ENCODE assay signal across 10 mouse cellular contexts in the genomic region with DNA sequence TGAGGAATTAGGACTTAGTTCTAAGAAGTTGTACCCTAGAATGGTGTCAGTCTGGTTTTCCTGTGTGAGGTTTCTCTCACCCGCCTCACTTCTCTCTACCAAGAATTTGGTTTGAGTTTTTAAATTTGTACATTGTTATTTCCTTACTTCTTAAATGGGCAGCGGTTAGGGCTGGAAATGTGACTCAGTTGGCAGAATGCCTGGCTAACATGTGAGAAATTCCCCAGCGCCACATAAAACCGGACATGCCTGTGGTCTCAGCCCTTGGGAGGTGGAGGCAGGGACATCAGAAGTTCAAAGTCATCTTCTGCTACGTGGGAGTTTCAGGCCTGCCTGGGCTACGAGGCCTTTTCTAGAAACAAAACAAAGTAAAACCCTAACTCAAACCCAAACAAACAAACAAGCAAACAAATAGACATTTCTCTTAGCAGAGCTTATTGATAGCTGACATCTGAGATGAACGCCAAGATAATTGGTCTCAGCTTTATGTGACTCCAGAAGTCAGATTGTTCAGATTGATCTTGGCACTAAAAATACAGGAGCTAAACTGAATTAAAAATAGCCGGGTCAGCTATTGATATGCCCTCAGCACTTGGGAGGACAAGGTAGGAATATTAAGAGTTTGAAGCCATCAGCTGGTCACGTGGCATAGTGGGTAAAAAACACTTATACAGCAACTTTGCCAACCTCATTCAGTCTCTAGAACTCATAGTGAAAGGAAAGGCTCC. TPM values are rescaled to one million over a fixed set of nuclear protein-coding genes. Genes with fewer than 3 reads are reported as not detected.
DNase-seq lines count a peak whose midpoint lies in the region; ATAC-seq and TF ChIP-seq lines count a peak whose summit lies in the region.
"Had no signal": no experiment of that assay in that cellular context is flagged by ENCODE, and none has a peak within 500 bp of the region (broad histone marks: within the 10 kb centered on the region; RNA-seq: fewer than 3 reads in every experiment).

No protein-coding gene starts in this region.

- no peak overlapping the region for H3K4me2 ChIP-seq in hindbrain, postnatal 0 days (ENCODE audit: low read depth, low read length)
- no peak overlapping the region for H3K4me2 ChIP-seq in hindbrain, embryonic 13.5 days

- H3K27me3 ChIP-seq in liver, adult 2 months (ENCODE audit: control insufficient read depth, insufficient read depth, low read length): no peaks in the 10 kb centered on the region
- no peaks in the 10 kb centered on the region for H3K27me3 ChIP-seq in hindbrain, postnatal 0 days (ENCODE audit: insufficient read depth, low read length)
- H3K27me3 ChIP-seq in hindbrain, embryonic 13.5 days: no peaks in the 10 kb centered on the region

- peak overlapping the region; percentile 26 for H3K27ac ChIP-seq in liver, adult 2 months (replicated peaks; ENCODE audit: insufficient read depth, low read depth, low read length)
- no peak overlapping the region for H3K27ac ChIP-seq in hindbrain, postnatal 0 days
- no peak overlapping the region for H3K27ac ChIP-seq in hindbrain, embryonic 13.5 days

- TF ChIP-seq CTCF in liver, adult 2 months (IDR thresholded peaks at IDR 0.05; ENCODE audit: low read depth, low read length): no peak
- TF ChIP-seq CTCF in hindbrain, postnatal 0 days (IDR thresholded peaks at IDR 0.05; ENCODE audit: low read depth): no peak

- 24% methylated on average over 9 of the region's 9 CpGs for WGBS in liver, adult 2 months
- WGBS in hindbrain, postnatal 0 days: 85% methylated on average over 9 of the region's 9 CpGs
- 87% methylated on average over 9 of the region's 9 CpGs for WGBS in hindbrain, embryonic 13.5 days

- H3K36me3 ChIP-seq in liver, adult 2 months (ENCODE audit: control insufficient read depth, insufficient read depth, low read length): no peaks in the 10 kb centered on the region
- no peaks in the 10 kb centered on the region for H3K36me3 ChIP-seq in hindbrain, postnatal 0 days (ENCODE audit: insufficient read depth, low read length)
- H3K36me3 ChIP-seq in hindbrain, embryonic 13.5 days: no peaks in the 10 kb centered on the region

- H3K79me2 ChIP-seq in liver, adult 2 months (ENCODE audit: control insufficient read depth, insufficient read depth, low read length): no peaks in the 10 kb centered on the region

- ATAC-seq in monocyte, adult 5-6 weeks (replicated peaks; ENCODE audit: insufficient number of reproducible peaks, low FRiP score, low TSS enrichment, poor library complexity, severe bottlenecking): 0 out of 2 replicates have a peak, but pooled peaks have one; percentile 8
- no peak for ATAC-seq in hindbrain, postnatal 0 days
- no peak for ATAC-seq in hindbrain, embryonic 13.5 days (ENCODE audit: low FRiP score)
- ATAC-seq: hindbrain, embryonic 16.5 days had no signal

- no peak overlapping the region for H3K9ac ChIP-seq in liver, adult 2 months (ENCODE audit: low read depth, low read length)
- no peak overlapping the region for H3K9ac ChIP-seq in hindbrain, postnatal 0 days (replicated peaks; ENCODE audit: low read length)
- H3K9ac ChIP-seq in hindbrain, embryonic 13.5 days: no peak overlapping the region

- H3K4me3 ChIP-seq in liver, adult 2 months (ENCODE audit: insufficient read depth, low read depth, low read length): no peak overlapping the region
- no peak overlapping the region for H3K4me3 ChIP-seq in hindbrain, postnatal 0 days (ENCODE audit: low read length)
- no peak overlapping the region for H3K4me3 ChIP-seq in hindbrain, embryonic 13.5 days

- no peaks in the 10 kb centered on the region for H3K9me3 ChIP-seq in hindbrain, postnatal 0 days (ENCODE audit: low read length)
- H3K9me3 ChIP-seq in hindbrain, embryonic 13.5 days: no peaks in the 10 kb centered on the region

- TF ChIP-seq POLR2A in liver, adult 2 months (IDR thresholded peaks at IDR 0.05; ENCODE audit: extremely low read depth, insufficient read depth, low read length): no peak

- DNase-seq in liver, adult 2 months (ENCODE audit: extremely low read depth, low read depth, low spot score): peak; percentile 84
- DNase-seq in liver: no peak
- DNase-seq in adrenal gland, postnatal 36 days: peak; percentile 47 to 63
- peak; percentile 73 for DNase-seq in kidney, adult 9 months
- no peak for DNase-seq in hindbrain, postnatal 0 days (ENCODE audit: low spot score)
- DNase-seq in left cerebral cortex, adult 9 months (ENCODE audit: low spot score in 2 of 2): no peak
- DNase-seq: right cerebral cortex, postnatal 25 days had no signal

- peaks cover 14% of the 10 kb centered on the region for H3K4me1 ChIP-seq in liver, adult 2 months (ENCODE audit: control insufficient read depth, insufficient read depth, low read length)
- 0 out of 2 replicates have a peak, but pooled peaks cover 7% of the 10 kb centered on the region for H3K4me1 ChIP-seq in hindbrain, postnatal 0 days (ENCODE audit: insufficient read depth, low read length)
- peaks cover 15% of the 10 kb centered on the region for H3K4me1 ChIP-seq in hindbrain, embryonic 13.5 days (replicated peaks)

RNA-seq across cellular contexts. Expression of gene Hectd1, which starts 18.8 kb away (rescaled TPM):
- total RNA-seq in liver, adult 2 months (2014; rRNA removed): 96.1 and 102 TPM in 2 replicates
- polyA plus RNA-seq in liver, adult 2 months (2012; rRNA removed): 12.1 and 15.1 TPM in 2 replicates
- total RNA-seq in adrenal gland, postnatal 36 days (2021): 10 to 100 TPM; 86.7 to 95.8 TPM
- 179 to 243 TPM (median 180 TPM) in 3 replicates for total RNA-seq in monocyte, adult 5-6 weeks (2017)
- 67.1 and 68.5 TPM in 2 replicates for total RNA-seq in hindbrain, postnatal 0 days (2014; rRNA removed)
- polyA plus RNA-seq in hindbrain, postnatal 0 days (2015; fragmentation: Nextera tagmentation; extraction: Ambion mirVana): 28.0 and 28.4 TPM in 2 replicates
- polyA plus RNA-seq in hindbrain, embryonic 13.5 days (2015; fragmentation: Nextera tagmentation; extraction: Ambion mirVana): 36.8 and 38.9 TPM in 2 replicates

Comparison
In these comparisons a context has a peak if more than half of its experiments do, and no peak if none do; other contexts are left out.
1. DNase-seq: peak in liver, adult 2 months (single experiment), adrenal gland, postnatal 36 days (2 of 2) and kidney, adult 9 months (single experiment); none in liver (single experiment), hindbrain, postnatal 0 days (single experiment) and left cerebral cortex, adult 9 months (0 of 2).